Comparison of ENCODE assay signal across 30 mouse cellular contexts in genomic region chr13:116143022-116143421, GRCm38 (mm10).
A peak's percentile ranks its signal among the peaks of the same experiment; 100 is the strongest.
DNase-seq lines count a peak whose midpoint lies in the region; ATAC-seq and TF ChIP-seq lines count a peak whose summit lies in the region.
"Had no signal": no experiment of that assay in that cellular context is flagged by ENCODE, and none has a peak within 500 bp of the region (broad histone marks: within the 10 kb centered on the region; RNA-seq: fewer than 3 reads in every experiment).

No protein-coding gene starts in this region.

- no peak overlapping the region for H3K4me2 ChIP-seq in embryonic facial prominence, embryonic 11.5 days (ENCODE audit: low read depth, low read length)
- H3K4me2 ChIP-seq in heart, embryonic 13.5 days = peak overlapping the region; percentile 23
- H3K4me2 ChIP-seq: embryonic facial prominence, embryonic 12.5 days; heart, embryonic 15.5 days; hindbrain, embryonic 12.5 days; kidney, embryonic 15.5 days; lung, embryonic 14.5 days; midbrain, embryonic 11.5 days had no signal

- intact Hi-C loops in heart, postnatal 10 days (cut with DNase I) = no loop called here
- intact Hi-C loops in gastrocnemius, adult 2 months (cut with DNase I) = no loop called here

- no peak for TF ChIP-seq CTCF in gastrocnemius, adult 2 months (IDR thresholded peaks at IDR 0.05)

- no peaks in the 10 kb centered on the region for H3K4me1 ChIP-seq in embryonic facial prominence, embryonic 11.5 days (ENCODE audit: control insufficient read depth, insufficient read depth, low read length)
- no peaks in the 10 kb centered on the region for H3K4me1 ChIP-seq in embryonic facial prominence, embryonic 10.5 days
- no peaks in the 10 kb centered on the region for H3K4me1 ChIP-seq in heart, embryonic 13.5 days
- H3K4me1 ChIP-seq: embryonic facial prominence, embryonic 12.5 days; heart, embryonic 15.5 days; hindbrain, embryonic 12.5 days; kidney, embryonic 15.5 days had no signal

- DNase-seq in embryonic facial prominence, embryonic 11.5 days (ENCODE audit: low spot score) = peak; percentile 19
- DNase-seq in embryonic facial prominence, embryonic 10.5 days (ENCODE audit: low spot score) = no peak
- DNase-seq in heart, postnatal 10 days = no peak
- peak; percentile 12 for DNase-seq in embryo, embryonic 10 days (ENCODE audit: low spot score)
- peak; percentile 75 for DNase-seq in forelimb bud, embryonic 11.5 days (ENCODE audit: low read depth, low spot score)
- DNase-seq in gastrocnemius, adult 2 months = no peak
- DNase-seq in adrenal gland, adult 8-10 months = no peak
- DNase-seq: adrenal gland, adult 2 months; cerebellum, adult 2 months; cerebellum, postnatal 25 days; kidney, adult 18-20 months; kidney, postnatal 25 days; liver; lung, postnatal 14 days; right cerebral cortex, adult 18-20 months; spleen, adult 18-20 months; thymus, postnatal 14 days had no signal

- no peaks in the 10 kb centered on the region for H3K36me3 ChIP-seq in embryonic facial prominence, embryonic 11.5 days (replicated peaks; ENCODE audit: control insufficient read depth, insufficient read depth, low read depth, low read length)
- no peaks in the 10 kb centered on the region for H3K36me3 ChIP-seq in embryonic facial prominence, embryonic 10.5 days (replicated peaks)
- H3K36me3 ChIP-seq in heart, embryonic 13.5 days = no peaks in the 10 kb centered on the region
- H3K36me3 ChIP-seq: embryonic facial prominence, embryonic 12.5 days; heart, embryonic 15.5 days; hindbrain, embryonic 12.5 days; kidney, embryonic 15.5 days had no signal

- ATAC-seq in embryonic facial prominence, embryonic 11.5 days (replicated peaks; ENCODE audit: insufficient number of reproducible peaks, low FRiP score, low TSS enrichment, low read depth) = no peak
- ATAC-seq in heart, embryonic 13.5 days (ENCODE audit: extremely low read depth, insufficient number of reproducible peaks, low FRiP score, low TSS enrichment) = no peak
- ATAC-seq: activated CD4-positive, CD25-positive, alpha-beta regulatory T cell, adult 4 months; forebrain, embryonic 14.5 days; midbrain, embryonic 16.5 days had no signal

- H3K9ac ChIP-seq in embryonic facial prominence, embryonic 11.5 days (replicated peaks; ENCODE audit: low read length) = no peak overlapping the region
- no peak overlapping the region for H3K9ac ChIP-seq in heart, embryonic 13.5 days
- H3K9ac ChIP-seq: embryonic facial prominence, embryonic 12.5 days; heart, embryonic 15.5 days; hindbrain, embryonic 12.5 days; kidney, embryonic 15.5 days; liver, embryonic 14.5 days; lung, embryonic 14.5 days had no signal

- 68% methylated on average over 5 of the region's 5 CpGs for whole genome bisulfite sequencing in embryonic facial prominence, embryonic 11.5 days
- 57% methylated on average over 5 of the region's 5 CpGs for WGBS in embryonic facial prominence, embryonic 10.5 days
- 19% methylated on average over 5 of the region's 5 CpGs for WGBS in heart, embryonic 13.5 days

- no peaks in the 10 kb centered on the region for H3K9me3 ChIP-seq in embryonic facial prominence, embryonic 11.5 days (replicated peaks; ENCODE audit: control insufficient read depth, low read length)
- H3K9me3 ChIP-seq in embryonic facial prominence, embryonic 10.5 days = no peaks in the 10 kb centered on the region
- H3K9me3 ChIP-seq in heart, embryonic 13.5 days = no peaks in the 10 kb centered on the region
- H3K9me3 ChIP-seq: embryonic facial prominence, embryonic 12.5 days; heart, embryonic 15.5 days; hindbrain, embryonic 12.5 days; kidney, embryonic 15.5 days had no signal

- no peak overlapping the region for H3K4me3 ChIP-seq in embryonic facial prominence, embryonic 11.5 days (ENCODE audit: low read depth, low read length)
- H3K4me3 ChIP-seq in embryonic facial prominence, embryonic 10.5 days = no peak overlapping the region
- no peak overlapping the region for H3K4me3 ChIP-seq in heart, embryonic 13.5 days
- H3K4me3 ChIP-seq in gastrocnemius, adult 2 months = no peak overlapping the region
- H3K4me3 ChIP-seq: embryonic facial prominence, embryonic 12.5 days; heart, embryonic 15.5 days; hindbrain, embryonic 12.5 days; kidney, embryonic 15.5 days; left cerebral cortex, adult 2 months had no signal

- no peaks in the 10 kb centered on the region for H3K27me3 ChIP-seq in embryonic facial prominence, embryonic 11.5 days (ENCODE audit: control insufficient read depth, insufficient read depth, low read length)
- no peaks in the 10 kb centered on the region for H3K27me3 ChIP-seq in embryonic facial prominence, embryonic 10.5 days (replicated peaks; ENCODE audit: low read depth, poor library complexity, severe bottlenecking)
- no peaks in the 10 kb centered on the region for H3K27me3 ChIP-seq in heart, embryonic 13.5 days (replicated peaks)
- H3K27me3 ChIP-seq: CH12.LX; embryonic facial prominence, embryonic 12.5 days; heart, embryonic 15.5 days; hindbrain, embryonic 12.5 days; kidney, embryonic 15.5 days had no signal

- H3K27ac ChIP-seq in embryonic facial prominence, embryonic 11.5 days (replicated peaks; ENCODE audit: low read depth, low read length) = no peak overlapping the region
- no peak overlapping the region for H3K27ac ChIP-seq in embryonic facial prominence, embryonic 10.5 days (replicated peaks)
- no peak overlapping the region for H3K27ac ChIP-seq in heart, embryonic 13.5 days (replicated peaks)
- H3K27ac ChIP-seq in gastrocnemius, adult 2 months = no peak overlapping the region
- H3K27ac ChIP-seq: embryonic facial prominence, embryonic 12.5 days; heart, embryonic 15.5 days; hindbrain, embryonic 12.5 days; kidney, embryonic 15.5 days; left cerebral cortex, adult 2 months; liver, embryonic 14.5 days had no signal

Comparison
In these comparisons a context has a peak if more than half of its experiments do, and no peak if none do; other contexts are left out.
1. DNase-seq: peak in embryonic facial prominence, embryonic 11.5 days (single experiment), embryo, embryonic 10 days (single experiment) and forelimb bud, embryonic 11.5 days (single experiment); none in embryonic facial prominence, embryonic 10.5 days (single experiment), heart, postnatal 10 days (0 of 2), gastrocnemius, adult 2 months (single experiment) and adrenal gland, adult 8-10 months (single experiment).